Mouse (Mus musculus): Measurements from ENCODE around the gene Akr1b10.
"Not testable (repeated sequence)": the region's sequence is repeated elsewhere in the genome, so short reads cannot be mapped to it uniquely, and the experiment has no call there.

The Akr1b10 gene

DNA sequence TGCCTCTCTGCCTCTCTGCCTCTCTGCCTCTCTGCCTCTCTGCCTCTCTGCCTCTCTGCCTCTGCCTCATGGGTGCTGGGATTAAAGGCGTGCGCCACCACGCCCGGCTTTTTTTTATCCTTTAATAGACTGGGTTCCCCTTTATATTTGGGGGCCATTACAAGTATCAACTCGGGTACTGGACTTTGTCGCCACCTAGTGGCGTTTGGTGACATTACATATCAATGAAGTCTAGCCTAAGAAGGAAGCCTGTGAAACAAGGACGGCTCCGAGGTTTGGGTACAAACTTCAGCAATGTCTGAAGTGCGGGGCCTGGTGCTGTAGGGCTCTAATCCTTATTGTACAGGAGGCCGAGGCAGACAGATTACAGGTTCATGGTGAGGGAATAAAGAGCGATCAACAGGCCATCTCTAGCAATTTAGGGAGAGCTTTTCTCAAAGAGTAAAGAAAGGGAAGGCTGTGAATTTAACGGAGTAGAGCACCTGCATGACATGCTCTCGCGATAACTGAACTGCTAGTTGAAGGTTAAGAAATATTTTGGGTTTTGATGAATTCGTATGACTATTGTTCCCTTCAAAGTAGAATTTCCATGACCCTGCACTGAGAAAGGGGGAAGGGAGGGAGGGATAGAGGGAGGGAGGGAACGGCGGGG is 12.2 kb upstream of the Akr1b10 start:
- DNase-seq (ENCODE audit: low spot score): peak; percentile 42

DNA sequence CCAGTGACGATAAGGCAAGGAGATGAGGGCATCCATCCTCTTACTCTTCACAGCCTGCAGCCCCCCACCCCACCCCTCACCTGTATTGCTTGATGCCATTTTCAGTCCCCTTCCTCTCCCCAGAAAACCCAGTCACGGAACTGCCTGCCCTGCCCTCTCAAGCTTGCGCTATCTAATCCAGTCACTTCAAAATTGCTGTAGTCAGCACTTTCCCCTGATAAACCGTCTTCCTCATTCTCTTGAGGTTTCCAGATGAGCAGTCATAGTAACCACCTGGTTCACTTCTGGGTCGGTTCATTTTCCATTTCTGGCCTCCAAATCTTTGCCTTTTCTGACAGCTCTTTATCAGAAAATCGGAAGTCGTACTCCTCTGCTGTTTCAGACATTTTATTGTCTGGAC is 10.2 kb upstream of the Akr1b10 start:
- DNase-seq (ENCODE audit: low spot score): no peak

DNA sequence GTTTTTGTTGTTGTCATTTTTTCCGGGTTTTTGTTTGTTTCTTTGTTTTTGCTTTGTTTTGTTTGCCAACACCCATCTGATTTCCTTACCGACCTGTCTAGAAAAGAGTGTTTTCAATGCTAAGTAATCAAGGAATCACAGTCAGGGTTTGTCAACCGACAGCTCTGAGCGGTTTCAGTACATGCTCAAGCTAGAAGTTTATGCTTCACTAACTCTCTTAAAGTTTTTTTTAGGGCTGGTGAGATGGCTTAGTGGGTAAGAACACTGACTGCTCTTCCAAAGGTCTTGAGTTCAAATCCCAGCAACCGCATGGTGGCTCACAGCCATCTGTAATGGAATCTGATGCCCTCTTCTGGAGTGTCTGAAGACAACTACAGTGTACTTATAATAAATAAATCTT is 8.1 kb upstream of the Akr1b10 start:
- not testable (repeated sequence) for DNase-seq (ENCODE audit: low spot score)

DNA sequence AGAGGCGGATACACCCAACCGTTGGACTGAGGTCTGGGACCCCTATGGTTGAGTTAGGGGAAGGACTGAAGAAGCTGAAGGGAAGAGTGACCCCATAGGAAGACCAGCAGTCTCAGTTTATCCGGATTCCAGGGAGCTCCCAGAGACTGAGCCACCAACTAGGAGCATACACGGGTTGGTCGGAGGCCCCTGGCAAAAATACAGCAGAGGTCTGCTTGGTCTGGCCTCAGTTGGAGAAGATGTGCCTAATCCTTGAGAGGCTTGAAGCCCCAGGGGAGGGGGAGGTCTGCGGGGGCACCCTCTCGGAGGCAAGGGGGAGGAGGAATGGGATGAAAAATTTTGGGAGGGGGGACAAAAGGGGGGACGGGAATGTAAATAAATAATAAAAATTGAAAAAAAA is 617 bp upstream of the Akr1b10 start:
- no peak for DNase-seq (ENCODE audit: low spot score)

DNA sequence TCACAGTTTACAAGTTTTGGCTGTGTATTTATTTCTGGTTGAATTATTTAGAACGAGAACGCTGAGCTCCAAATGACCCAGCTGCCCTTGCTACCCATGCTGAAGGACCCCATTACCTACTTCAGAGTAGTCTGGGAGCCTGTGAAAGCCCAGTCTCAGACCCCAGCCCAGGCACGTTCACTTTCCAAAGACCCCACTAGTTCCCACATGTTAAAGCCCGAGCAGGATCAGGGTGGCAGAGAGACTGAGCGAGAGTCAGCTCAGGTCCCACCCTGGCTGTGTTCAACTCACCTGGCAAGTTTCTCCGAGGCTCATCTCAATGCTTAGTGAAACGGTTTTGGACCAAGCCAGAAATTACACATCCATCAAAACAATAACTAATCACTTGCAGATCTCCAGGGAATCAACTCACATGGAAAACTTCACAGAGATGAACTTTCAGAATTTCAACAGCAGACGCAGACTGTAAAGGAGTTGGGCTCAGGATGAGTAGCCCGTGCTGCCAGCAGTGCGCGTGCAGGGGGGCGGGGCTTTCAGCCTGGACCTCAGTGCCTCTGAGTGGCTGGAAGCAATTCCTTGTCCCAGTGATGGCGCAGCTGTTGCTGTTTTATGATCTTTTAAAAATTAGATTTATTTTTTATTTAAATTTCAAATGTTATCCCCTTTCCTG is 818 bp downstream of the Akr1b10 start:
- DNase-seq (ENCODE audit: low spot score): peak; percentile 19

DNA sequence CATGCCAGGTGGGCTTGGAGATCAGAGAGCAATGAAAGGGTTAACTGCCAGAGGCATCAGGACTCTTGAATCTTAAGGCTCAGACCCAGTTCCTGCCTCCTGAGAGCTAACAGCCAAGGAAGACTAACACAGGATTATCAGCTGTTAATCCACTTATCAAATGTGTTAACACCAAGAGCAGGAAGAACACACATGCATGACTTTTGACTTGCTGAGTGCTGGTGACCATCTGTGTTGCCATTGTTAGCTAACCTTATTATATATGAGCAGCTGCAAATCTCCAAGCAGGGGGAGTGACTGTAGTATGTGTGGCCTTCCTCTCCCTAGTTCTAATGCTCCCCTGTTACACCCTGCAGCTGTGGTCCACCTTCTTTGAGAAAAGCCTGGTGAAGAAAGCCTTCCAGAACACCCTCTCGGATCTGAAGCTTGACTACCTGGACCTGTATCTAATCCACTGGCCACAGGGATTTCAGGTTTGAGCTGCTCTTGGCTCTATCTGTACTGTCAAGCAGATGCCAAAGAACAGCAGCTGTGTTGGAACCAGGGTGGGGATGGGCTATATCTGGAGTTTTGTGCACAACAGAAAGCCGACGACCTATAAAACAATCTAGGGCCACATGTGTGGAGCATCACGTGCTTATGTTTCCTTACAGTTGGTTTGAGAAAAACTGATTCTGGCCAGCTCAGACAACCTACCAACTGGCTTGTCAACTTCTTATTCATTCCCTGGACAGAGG is 4.6 kb downstream of the Akr1b10 start:
- DNase-seq (ENCODE audit: low spot score): no peak

DNA sequence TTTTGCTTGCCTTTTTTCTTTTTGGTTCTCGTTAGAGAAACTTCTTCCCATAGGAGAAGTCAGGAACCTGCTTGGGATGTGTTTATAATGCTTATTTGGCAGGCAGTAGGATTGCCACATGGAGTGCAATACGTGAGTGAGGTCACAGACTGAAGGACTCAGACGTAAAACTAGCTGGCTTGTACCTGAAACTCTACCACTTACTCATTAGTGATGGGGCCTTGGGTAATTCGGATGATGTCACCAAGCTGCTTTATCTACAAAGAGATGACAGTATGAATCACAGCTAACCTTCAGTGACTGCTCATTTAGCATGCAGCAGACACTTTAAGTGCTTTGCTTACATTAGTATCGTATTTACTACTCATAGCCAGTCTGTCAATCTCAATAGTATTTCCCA is 11.9 kb downstream of the Akr1b10 start:
- DNase-seq (ENCODE audit: low spot score): no peak

DNA sequence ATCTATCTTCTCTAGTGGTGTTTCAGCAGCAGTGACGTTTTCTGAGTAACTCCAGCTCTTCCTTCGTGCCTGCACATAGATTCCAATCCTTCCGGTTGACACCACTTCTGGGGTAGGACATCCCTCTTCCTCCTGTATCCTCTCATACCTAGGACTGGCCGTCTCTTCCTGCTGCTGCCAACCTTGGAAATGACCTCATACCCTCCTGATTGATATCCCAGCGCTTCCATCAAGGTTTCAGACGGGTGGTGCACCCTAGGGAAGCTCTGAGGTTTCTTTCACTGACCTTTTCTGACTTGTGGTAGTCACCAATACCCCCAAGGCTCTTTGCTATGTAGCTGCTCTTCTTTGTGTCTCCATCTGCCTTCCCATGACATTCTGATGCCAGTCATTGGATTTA is 14.4 kb downstream of the Akr1b10 start:
- no peak for DNase-seq (ENCODE audit: low spot score)

DNA sequence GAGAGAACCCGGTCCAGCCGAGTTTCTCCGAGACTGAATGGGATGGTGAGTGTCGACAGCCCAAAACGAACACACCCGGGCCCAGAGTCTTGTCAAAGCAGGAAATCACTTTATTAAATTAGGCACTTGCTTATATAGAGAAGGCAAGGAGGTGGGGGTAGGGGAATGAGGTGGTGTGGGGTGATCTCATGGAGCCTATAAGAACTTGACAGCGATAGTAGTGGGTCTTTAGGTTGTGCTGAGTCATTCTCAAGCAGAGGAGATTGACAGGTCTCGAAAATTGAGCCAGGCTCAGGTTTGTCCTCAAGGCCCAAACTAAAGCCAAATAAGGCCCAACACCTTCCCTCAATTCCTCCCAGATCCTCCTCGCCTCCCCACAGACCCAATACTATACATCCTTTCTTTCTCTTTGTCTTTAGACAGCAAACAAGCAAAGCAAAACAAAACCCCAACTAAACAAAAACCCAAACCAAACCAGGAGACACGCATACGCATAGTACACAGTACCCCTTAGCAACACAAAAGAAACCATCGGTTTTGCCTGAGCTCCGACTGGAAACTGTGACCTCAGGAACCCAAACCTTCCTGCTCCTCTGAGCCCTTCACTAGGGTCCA is 15.7 kb downstream of the Akr1b10 start:
- no peak for DNase-seq (ENCODE audit: low spot score)

DNA sequence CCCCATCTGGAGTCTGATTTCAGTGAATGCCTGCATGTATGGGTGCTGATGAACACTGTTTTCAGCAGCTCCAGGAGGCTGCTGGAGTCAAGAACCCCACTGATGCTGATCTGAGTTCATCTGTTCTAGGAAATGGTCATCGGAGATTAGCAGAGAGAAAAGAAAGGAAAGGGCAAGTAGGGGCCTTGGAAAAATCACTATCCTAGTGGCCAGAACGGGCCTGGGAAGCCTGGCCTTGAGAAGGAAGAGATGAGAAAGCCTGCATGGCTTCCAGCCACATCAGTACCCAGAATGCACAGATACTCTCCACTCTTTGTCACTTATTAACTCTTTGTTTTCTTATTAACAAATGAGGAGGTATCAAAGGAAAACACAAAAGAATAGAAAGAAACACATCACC is 16.7 kb downstream of the Akr1b10 start:
- DNase-seq (ENCODE audit: low spot score): no peak

DNA sequence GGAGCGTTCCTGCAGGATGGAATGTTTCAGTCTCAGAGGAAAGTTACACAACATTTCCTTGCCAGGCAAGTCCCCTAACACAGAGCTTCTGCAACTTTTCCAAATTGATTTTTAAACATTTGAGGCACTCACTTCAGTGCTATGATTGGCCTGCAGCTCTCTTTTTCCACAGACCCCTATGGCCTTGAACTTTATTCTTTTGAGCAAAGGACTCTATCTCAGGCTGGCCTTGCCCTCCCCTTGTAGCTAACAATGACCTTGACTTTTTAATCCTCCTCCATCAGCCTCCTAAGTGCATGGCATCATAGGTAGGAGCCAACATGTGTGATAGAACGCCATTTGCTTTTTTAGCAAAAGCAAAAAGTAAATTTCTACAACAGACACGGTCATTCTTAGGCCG is 22.7 kb downstream of the Akr1b10 start:
- no peak for DNase-seq (ENCODE audit: low spot score)

DNA sequence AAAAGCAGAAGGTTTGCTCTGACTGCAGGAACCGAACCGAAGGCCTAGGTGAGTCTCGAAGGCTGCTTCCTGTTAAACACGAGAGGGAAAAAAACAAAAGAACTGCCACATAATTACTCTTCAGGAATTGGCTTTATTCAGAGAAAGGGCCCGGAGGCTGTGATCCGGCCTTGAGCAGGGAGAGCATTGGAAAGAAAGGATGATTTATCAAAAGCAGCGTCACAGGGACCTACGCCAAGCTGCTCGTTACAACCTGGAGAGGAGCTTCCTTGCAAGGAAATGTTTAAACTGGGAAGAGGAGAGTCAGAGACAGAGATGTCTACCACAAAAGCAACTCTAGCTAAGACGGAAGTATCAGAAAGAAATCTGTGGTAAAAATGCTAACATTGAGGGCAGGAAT is 23.4 kb downstream of the Akr1b10 start:
- DNase-seq (ENCODE audit: low spot score): no peak

DNA sequence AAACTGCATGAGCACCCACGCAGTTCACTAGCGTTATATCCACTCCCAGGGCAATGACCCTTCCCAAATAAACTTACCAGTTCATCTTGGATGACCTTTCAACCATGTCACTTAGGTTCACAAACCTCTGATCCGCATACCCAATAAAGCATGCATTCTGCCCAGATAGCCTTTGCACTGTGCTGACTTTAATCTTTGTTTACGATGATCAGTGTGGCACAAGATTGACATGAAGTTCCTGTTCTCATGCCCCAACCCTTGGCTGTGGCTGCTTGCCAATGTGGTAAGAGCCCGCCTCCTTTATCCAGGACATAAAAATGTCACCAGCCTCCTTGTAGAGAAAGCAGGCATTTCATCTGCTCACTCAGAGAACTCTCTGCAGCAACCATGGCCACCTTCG is 28.0 kb downstream of the Akr1b10 start, which contains the start of gene Akr1b7:
Gene Akr1b7 (plus strand): TSS at position 312 of the 400 bp plus-strand sequence.
- no peak for DNase-seq (ENCODE audit: low spot score)

DNA sequence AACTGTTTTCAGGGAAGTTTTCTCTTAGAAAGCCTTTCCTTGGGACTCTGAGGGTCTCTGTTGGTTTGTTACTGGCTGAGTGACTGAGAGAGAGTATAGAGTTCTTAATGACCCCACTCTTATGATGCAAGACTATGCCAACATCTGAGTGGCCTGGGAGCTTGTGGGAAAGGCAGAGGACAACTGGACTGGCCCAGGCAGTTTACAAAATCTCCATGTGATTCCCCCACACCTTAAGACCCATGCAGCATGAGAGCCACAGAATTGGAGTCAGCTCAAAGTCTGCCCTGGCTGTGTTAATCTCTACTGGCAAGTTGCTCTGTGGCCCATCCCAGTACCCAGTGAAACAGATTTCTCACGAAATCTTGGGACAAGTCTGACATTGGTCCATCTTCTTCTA is 28.7 kb downstream of the Akr1b10 start:
- no peak for DNase-seq (ENCODE audit: low spot score)

DNA sequence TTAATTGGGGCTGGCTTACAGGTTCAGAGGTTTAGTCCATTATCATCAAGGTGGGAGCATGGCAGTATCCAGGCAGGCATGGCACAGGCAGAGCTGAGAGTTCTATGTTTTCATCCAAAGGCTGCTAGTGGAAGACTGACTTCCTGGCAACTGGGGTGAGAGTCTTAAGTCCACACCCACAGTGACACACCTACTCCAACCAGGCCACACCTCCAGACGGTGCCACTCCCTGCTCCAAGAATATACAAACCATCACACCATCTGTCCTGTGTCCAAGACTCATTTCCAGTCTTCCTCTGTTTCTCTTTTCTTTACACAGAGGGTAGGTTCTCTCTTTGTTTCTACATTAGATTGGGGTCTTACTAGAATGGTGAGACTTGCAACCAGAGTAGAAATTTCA is 29.4 kb downstream of the Akr1b10 start:
- not testable (repeated sequence) for DNase-seq (ENCODE audit: low spot score)

DNA sequence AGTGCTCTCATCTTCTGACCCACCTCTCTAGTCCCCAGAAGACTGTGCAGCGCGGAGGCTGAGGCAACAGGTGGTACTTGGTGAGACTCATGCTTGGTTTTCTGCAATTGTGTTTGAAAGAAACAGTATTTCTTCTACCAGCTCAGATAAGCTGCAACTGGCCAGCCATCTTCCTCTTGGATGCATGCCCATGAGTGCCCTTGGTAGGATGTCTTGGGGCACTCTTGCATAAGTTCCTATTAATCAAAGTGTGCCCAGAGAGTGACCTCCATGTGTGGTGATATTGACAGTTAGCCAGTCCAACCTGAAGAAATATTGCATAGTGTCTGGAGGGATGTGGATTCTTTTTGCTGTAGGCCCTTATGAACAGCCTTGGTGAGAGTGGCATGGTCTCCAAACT is 32.5 kb downstream of the Akr1b10 start:
- no peak for DNase-seq (ENCODE audit: low spot score)

DNA sequence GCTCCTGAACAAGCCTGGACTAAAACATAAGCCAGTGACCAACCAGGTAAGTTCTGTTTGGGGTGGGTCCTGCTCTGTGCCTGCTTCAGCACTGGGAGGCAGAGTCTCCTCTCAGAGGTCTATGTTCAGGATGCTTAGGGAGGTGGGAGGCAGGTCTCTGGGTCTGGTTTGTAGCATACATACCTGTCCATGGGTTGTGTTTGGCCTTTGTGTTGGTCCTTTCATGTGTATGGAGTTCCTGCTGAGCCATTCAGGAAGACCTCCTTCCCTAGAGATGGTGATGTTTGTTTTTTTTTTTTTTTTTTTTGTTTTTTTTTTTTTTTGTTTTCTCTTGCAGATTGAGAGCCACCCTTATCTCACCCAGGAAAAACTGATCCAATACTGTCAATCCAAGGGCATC is 35.1 kb downstream of the Akr1b10 start:
- no peak for DNase-seq (ENCODE audit: low spot score)

DNA sequence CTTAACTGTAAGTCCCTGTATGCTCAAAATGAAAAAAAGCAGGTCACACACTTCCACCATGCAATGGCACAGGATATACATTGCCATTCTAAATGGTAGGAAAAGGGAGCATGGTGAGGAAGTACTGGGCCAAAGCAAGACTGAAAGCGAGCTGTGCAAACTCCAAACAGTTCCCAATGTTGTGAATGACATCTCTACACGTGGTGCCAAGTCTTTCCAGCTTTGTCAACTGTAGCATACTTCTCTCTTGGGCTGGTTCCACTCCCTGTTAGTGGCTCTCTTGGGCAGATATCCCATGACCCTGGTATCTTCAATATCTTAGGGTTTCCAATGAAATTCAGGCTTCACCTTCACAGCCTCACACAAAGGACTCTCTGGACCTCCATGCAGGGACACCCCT is 55.0 kb downstream of the Akr1b10 start:
- no peak for DNase-seq (ENCODE audit: low spot score)

DNA sequence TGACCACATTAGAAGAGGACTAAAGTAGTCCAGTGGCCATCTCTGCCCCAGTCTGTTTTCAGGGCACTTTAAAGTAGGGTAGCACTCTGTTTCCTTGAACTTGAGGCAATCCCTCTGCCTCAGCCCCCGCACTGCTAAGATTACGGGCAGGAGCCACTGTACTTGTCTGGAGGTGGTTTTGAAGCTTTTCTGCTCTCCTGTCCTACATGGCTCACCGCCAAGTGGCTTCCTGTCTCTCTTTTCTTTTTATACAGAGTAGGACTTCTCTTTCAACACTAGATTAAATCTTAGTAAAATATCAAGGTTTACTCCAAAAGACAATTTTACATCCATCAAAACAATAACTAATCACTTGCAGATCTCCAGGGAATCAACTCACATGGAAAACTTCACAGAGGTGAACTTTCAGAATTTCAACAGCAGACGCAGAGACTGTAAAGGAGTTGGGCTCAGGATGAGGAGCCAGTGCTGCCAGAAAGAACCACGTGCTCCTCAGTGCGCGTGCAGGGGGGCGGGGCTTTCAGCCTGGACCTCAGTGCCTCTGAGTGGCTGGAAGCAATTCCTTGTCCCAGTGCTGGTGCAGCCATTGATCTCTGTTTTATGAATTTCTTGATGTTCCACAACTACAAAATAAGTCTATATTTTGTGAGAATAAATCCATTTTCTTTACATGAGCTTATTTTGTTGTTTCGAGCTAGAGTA is 57.7 kb downstream of the Akr1b10 start:
- no peak for DNase-seq (ENCODE audit: low spot score)

DNA sequence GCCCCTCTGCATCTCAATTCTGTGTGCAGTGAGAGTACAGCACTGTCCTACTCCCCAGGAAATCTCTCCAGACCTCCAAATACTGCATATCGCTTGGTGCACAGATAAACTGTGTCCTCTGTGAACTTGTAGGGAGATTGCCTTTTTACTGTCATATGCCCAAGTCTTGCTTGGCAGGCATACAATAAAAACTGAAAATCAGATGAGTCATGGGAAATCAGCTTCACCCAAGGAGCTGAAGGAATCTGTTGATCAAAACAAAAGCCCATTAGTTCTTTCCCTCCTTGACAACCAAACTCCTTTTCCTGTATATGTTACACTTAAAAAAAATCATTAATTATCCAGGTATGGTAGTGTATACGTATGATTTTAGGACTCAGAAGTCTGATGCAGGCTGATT is 59.8 kb downstream of the Akr1b10 start:
- no peak for DNase-seq (ENCODE audit: low spot score)
